Mouse (Mus musculus) forebrain, embryonic 11.5 days (tissue): ENCODE measurements around the gene Tktl2. TPM values are rescaled to one million over a fixed set of nuclear protein-coding genes. Genes with fewer than 3 reads are reported as not detected.
A peak's percentile ranks its signal among the peaks of the same experiment; 100 is the strongest.

Source experiments
- ATAC-seq: fragments of 200-750 bp; cut with Nextera tagmentation; replicated peaks from 2 replicates; pipeline ENCODE4 v1.8.0; 2017; ENCODE audit warnings: moderate TSS enrichment; ENCODE audit not compliant: low FRiP score
- DNase-seq: peaks from one replicate; pipeline ENCODE4 v3.0.0-alpha.2; 2017; ENCODE audit warnings: low spot score
- H3K27ac ChIP-seq: fragments of 300-500 bp; sonication (generic); 2 replicates; pipeline ENCODE4 v1.5.1; 2014; ENCODE audit warnings: low read depth, low read length
- H3K27me3 ChIP-seq: fragments of 300-500 bp; sonication (generic); 2 replicates; pipeline ENCODE4 v1.6.1; 2014; ENCODE audit warnings: mild to moderate bottlenecking, low read length, mixed read lengths; ENCODE audit not compliant: control insufficient read depth, insufficient read depth
- H3K36me3 ChIP-seq: fragments of 300-500 bp; sonication (generic); 2 replicates; pipeline ENCODE4 v1.6.1; 2014; ENCODE audit warnings: mild to moderate bottlenecking, low read length, moderate library complexity, mixed read lengths; ENCODE audit not compliant: control insufficient read depth, insufficient read depth
- H3K4me1 ChIP-seq: fragments of 300-500 bp; sonication (generic); replicated peaks from 2 replicates; pipeline ENCODE4 v1.6.1; 2014; ENCODE audit warnings: low read length, mixed read lengths; ENCODE audit not compliant: control insufficient read depth, insufficient read depth
- H3K4me2 ChIP-seq: fragments of 300-500 bp; sonication (generic); 2 replicates; pipeline ENCODE4 v1.6.1; 2014; ENCODE audit warnings: low read depth, mild to moderate bottlenecking, low read length, moderate library complexity, mixed read lengths; ENCODE audit not compliant: severe bottlenecking
- H3K4me3 ChIP-seq: fragments of 300-500 bp; sonication (generic); 2 replicates; pipeline ENCODE4 v1.5.1; 2014; ENCODE audit warnings: low read depth, low read length
- H3K9ac ChIP-seq: fragments of 300-500 bp; sonication (generic); 2 replicates; pipeline ENCODE4 v1.6.1; 2014; ENCODE audit warnings: low read length
- H3K9me3 ChIP-seq: fragments of 300-500 bp; sonication (generic); 2 replicates; pipeline ENCODE4 v1.6.1; 2016; ENCODE audit warnings: low read length, mixed read lengths; ENCODE audit not compliant: control insufficient read depth
- WGBS: fragments of 180-500 bp; shearing (Covaris S2); extraction: QIAGEN DNeasy Blood & Tissue Kit; methylation state at CpG from one replicate; pipeline ENCODE4 v1.1.7; 2014; 5-methylcytosine and 5-hydroxymethylcytosine counted together
- polyA plus RNA-seq: library from polyadenylated mRNA; unstranded; fragments of >200 nt; fragmentation: Nextera tagmentation; extraction: Ambion mirVana; gene quantifications from 2 replicates; pipeline ENCODE4 v1.2.1, GENCODE M21; 2014

Tktl2 gene
- polyA plus RNA-seq: not detected in 2 replicates

- 95% methylated on average over 22 of the region's 22 CpGs for WGBS
- no peak for ATAC-seq
- no peak for DNase-seq
Measured at GRCm38 (mm10) chr8:66511537-66511936, at the start of gene Tktl2. Gene Tktl2, plus strand, starts transcription at chr8:66511756.

GRCm38 (mm10) chr8:66469821-66470220 lies 41.7 kb upstream of the Tktl2 start:
- Histone ChIP-seq H3K4me3 (no peak overlapping the region), H3K27me3 (no peaks in the 10 kb centered on the region), H3K9me3 (no peaks in the 10 kb centered on the region), H3K4me1 (no peaks in the 10 kb centered on the region), H3K9ac (no peak overlapping the region), H3K36me3 (no peaks in the 10 kb centered on the region), H3K27ac (no peak overlapping the region), H3K4me2 (no peak overlapping the region)
- 88% methylated on average over 3 of the region's 3 CpGs for whole genome bisulfite sequencing
- no peak for DNase-seq
- no peak for ATAC-seq

More at GRCm38 (mm10) chr8:66511537-66511936, at the start of gene Tktl2:
- no peak within 1 kb of the TSS for H3K27ac ChIP-seq
- H3K36me3 ChIP-seq: no peaks in the 10 kb centered on the region
- no peak within 1 kb of the TSS for H3K4me3 ChIP-seq
- no peaks in the 10 kb centered on the region for H3K9me3 ChIP-seq
- H3K27me3 ChIP-seq: no peaks in the 10 kb centered on the region
- H3K4me1 ChIP-seq: no peaks in the 10 kb centered on the region
- no peak within 1 kb of the TSS for H3K9ac ChIP-seq
- no peak within 1 kb of the TSS for H3K4me2 ChIP-seq

DNA sequence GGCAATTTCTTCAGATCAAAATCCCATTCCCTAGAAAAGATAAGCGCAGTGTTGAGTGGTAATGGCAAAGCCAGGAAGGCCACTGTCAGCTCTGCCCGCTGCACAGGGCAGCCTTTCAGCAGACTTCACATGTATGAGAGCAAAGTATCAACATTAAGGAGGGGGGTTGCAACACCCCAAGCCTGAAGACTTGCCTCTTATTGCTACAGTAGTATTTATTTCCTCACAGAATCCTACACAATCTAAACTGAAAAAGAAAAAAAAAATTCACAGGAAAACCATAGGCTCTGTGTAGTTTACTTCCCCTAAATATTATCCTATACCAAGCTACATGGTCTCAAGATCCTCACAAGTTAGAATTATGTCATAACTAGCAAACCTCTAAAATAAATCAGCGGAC lies 34.7 kb upstream of the Tktl2 start:
- H3K9me3 ChIP-seq: no peaks in the 10 kb centered on the region
- H3K9ac ChIP-seq: no peak overlapping the region
- H3K4me3 ChIP-seq: no peak overlapping the region
- no peaks in the 10 kb centered on the region for H3K27me3 ChIP-seq
- ATAC-seq (no peak), DNase-seq (no peak)
- H3K4me1 ChIP-seq: no peaks in the 10 kb centered on the region
- H3K4me2 ChIP-seq: no peak overlapping the region
- no peaks in the 10 kb centered on the region; the same call in 1 of the 2 replicates for H3K36me3 ChIP-seq
- no peak overlapping the region for H3K27ac ChIP-seq
- 98% methylated on average over 3 of the region's 3 CpGs for WGBS

DNA sequence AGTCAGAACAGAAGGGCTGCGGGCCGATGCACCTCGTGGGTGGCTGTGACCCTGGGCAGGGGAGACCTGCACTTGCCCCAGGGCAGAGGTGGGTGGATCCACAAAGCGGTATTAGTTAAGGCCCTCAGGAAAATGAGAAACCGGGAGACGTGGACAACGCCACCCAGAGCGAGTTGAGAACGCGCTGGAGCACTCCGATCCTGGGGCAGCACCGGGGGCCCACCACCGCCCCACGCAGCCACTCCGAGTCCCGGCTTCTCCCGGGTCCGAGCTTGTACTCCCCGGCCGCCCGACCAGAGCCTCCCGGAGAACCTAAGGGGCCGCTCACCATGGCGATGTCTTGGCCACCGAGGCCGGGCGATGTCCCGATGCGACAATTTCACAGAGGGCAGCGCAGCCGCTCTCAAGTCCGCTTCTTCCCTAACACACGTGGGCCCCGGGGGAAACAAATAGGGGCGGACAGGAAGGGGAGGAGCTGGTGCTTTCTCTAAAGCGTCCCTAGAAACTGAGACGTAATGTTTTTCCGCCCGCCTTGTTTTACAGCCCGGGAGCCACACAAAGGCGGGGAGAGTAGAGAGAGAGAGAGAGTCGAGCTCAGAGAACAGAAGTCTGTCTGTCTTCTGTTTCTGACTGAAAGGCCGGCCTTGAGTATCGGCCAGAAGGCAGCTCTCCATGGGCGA lies 25.3 kb upstream of the Tktl2 start, which contains the start of gene Tma16:
Gene Tma16, minus strand, starts transcription at position 447 of the 680 bp plus-strand sequence.
- Histone ChIP-seq H3K4me3 (peak within 1 kb of the TSS; percentile 83), H3K27me3 (no peaks in the 10 kb centered on the region), H3K4me1 (no peaks in the 10 kb centered on the region), H3K27ac (no peak within 1 kb of the TSS), H3K9me3 (no peaks in the 10 kb centered on the region), H3K9ac (peak within 1 kb of the TSS; percentile 76), H3K4me2 (peak within 1 kb of the TSS; percentile 60), H3K36me3 (no peaks in the 10 kb centered on the region; the same call in 1 of the 2 replicates)
- DNase-seq: peak; percentile 89
- peak; percentile 96 for ATAC-seq
- WGBS: 0% methylated on average over 45 of the region's 45 CpGs

DNA sequence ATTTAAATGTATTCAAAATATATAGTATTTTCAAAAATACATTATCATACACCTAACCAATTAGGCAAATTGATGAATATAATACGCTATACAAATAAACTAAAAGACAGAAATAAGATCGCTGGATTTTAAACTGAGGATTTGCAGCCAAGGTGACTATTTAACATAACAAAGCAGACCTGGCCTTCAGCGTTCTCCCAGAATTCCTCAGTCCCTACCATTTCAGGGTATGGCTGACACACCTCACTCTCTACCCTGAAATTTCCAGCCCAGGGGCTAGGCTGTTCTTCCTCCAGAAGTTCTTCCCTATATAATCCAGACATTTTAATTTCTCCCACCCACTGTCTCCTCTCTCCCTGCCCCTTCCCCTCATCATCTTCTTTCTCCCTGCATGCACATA lies 23.0 kb upstream of the Tktl2 start:
- 51% methylated on average over 3 of the region's 3 CpGs for WGBS
- Histone ChIP-seq H3K4me3 (no peak overlapping the region), H3K27me3 (no peaks in the 10 kb centered on the region), H3K9me3 (no peaks in the 10 kb centered on the region), H3K27ac (no peak overlapping the region), H3K4me1 (no peaks in the 10 kb centered on the region), H3K4me2 (no peak overlapping the region), H3K9ac (no peak overlapping the region), H3K36me3 (no peaks in the 10 kb centered on the region)
- no peak for ATAC-seq
- no peak for DNase-seq

- 86% methylated on average over 4 of the region's 4 CpGs for WGBS
- Histone ChIP-seq H3K36me3 (no peaks in the 10 kb centered on the region), H3K27ac (no peak overlapping the region), H3K27me3 (no peaks in the 10 kb centered on the region), H3K4me1 (no peaks in the 10 kb centered on the region), H3K9me3 (no peaks in the 10 kb centered on the region), H3K4me3 (no peak overlapping the region), H3K9ac (no peak overlapping the region), H3K4me2 (no peak overlapping the region)
- ATAC-seq (no peak), DNase-seq (no peak)
Measured at GRCm38 (mm10) chr8:66490624-66491023, 20.9 kb upstream of the Tktl2 start.

GRCm38 (mm10) chr8:66494496-66494895 lies 17.1 kb upstream of the Tktl2 start:
- 73% methylated on average over 2 of the region's 2 CpGs for WGBS
- no peak for ATAC-seq
- no peak overlapping the region for H3K27ac ChIP-seq

DNA sequence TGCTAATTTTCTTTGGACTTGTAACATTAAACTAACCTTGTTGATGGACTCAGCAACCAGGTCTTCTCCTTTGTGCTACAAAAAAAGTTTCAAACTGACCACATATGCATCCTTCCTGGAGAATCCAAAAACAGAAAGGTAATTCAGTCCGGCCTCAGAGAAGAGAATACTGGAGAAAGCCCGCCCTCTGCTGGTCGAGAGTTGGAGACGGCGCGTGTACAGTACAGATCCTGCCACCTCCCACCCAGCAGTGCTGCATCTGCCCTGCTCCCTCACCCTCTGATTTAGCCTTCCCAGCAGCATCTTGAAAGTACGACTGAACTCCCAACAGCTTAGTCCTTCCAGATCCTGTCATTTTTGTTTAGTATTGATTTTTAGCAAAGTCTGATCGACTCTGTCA lies 15.8 kb upstream of the Tktl2 start:
- DNase-seq (peak; percentile 82), ATAC-seq (peak; percentile 88)
- H3K4me1 ChIP-seq: no peaks in the 10 kb centered on the region
- 9% methylated on average over 8 of the region's 8 CpGs for WGBS
- H3K9ac ChIP-seq: no peak overlapping the region
- no peak overlapping the region for H3K4me3 ChIP-seq
- no peak overlapping the region for H3K4me2 ChIP-seq
- no peaks in the 10 kb centered on the region for H3K36me3 ChIP-seq
- H3K9me3 ChIP-seq: no peaks in the 10 kb centered on the region
- no peak overlapping the region for H3K27ac ChIP-seq
- no peaks in the 10 kb centered on the region for H3K27me3 ChIP-seq

More at GRCm38 (mm10) chr8:66494496-66494895, 17.1 kb upstream of the Tktl2 start:
- Histone ChIP-seq H3K27me3 (no peaks in the 10 kb centered on the region), H3K4me2 (no peak overlapping the region), H3K36me3 (no peaks in the 10 kb centered on the region), H3K9me3 (no peaks in the 10 kb centered on the region), H3K4me1 (no peaks in the 10 kb centered on the region), H3K9ac (no peak overlapping the region), H3K4me3 (no peak overlapping the region)
- no peak for DNase-seq
